Mouse (Mus musculus) embryo, embryonic 11 days (tissue): ENCODE results near the gene Mrpl51.
"Not testable (repeated sequence)": the region's sequence is repeated elsewhere in the genome, so short reads cannot be mapped to it uniquely, and the experiment has no call there.

Experiments
- DNase-seq: peaks from one replicate; pipeline ENCODE4 v3.0.0-alpha.2; 2015

Mrpl51 gene

GRCm38 (mm10) chr6:125160854-125161760 lies 30.5 kb upstream of the Mrpl51 start:
- DNase-seq = peak; percentile 73

GRCm38 (mm10) chr6:125161971-125162370 lies 29.6 kb upstream of the Mrpl51 start:
- peak; percentile 69 for DNase-seq

- not testable (repeated sequence) for DNase-seq
These were observed 28.8 kb upstream of the Mrpl51 start for GRCm38 (mm10) chr6:125162615-125163305.

DNA sequence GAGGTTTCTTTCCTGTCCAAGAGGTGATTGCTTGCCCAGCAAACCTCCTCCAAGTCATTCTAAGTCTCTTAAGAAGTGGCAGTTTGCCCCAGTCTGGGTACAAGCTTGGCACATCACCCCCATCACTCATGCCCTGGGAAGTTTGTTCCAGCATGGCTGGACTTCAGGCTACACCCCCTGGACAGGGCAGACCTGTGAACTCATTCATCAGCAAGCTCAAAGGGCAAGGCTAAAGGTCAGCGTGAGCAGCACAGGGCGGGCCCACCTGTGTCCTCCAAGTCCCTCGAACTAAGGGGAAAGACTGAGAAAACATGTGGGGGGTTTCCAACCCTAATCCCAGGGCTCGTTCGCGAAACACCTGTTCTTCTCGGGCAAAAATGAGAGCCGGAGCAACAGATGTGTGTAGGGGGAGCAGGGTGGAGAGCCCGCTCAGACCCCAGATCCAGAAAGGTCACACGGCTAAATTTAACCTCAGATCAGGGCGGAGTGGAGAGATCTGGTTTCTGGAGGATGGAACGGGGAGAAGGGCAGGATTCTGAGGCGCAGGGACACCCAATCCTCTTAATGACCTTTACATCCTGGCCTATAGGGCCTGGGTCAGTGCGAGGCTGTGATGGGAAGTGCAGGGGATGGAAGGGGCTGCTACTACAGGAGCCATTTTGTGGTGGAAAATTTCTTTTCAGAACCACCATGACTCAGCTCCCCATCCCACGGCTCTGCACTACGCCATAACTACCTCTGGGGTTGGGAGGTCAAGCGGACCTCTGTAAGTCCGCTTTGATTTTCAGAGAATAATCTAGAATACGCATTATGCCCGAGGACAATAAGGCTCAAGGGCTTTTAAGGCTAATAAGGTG lies 27.6 kb upstream of the Mrpl51 start:
- peak; percentile 30 for DNase-seq

GRCm38 (mm10) chr6:125164672-125165327 lies 26.8 kb upstream of the Mrpl51 start:
- DNase-seq = peak; percentile 91

DNA sequence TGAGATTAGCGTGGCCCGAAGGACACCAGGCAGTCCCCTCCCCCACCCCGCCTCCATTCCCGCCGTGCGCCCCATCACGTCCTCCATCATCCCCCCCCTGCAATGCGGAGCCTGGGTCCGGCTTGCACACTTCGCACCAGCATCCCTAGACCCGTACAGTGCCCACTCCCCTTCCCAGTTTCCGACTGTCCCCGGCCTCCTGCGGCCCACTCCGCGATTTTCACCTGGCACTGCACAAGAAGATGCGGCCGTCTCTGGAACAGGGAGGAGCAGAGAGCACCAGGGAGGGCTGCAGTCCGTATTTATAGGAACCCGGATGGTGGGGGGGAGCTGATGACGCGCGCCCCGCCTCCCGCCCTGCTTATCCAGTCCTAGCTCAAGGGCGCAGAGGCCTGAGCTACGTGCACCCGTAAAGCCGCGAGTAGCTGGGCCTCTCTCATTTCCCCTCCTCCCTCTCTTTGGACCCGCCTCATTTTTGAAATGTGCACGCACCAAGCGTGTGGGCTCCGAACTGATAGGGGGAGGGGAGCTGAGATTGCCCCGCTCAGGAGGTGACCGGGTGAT lies 26.2 kb upstream of the Mrpl51 start:
- DNase-seq = peak; percentile 98

GRCm38 (mm10) chr6:125166051-125166751 lies 25.4 kb upstream of the Mrpl51 start, which contains the start of gene Gapdh:
Gene Gapdh (minus strand): TSS chr6:125166467.
- peak; percentile 85 for DNase-seq

- DNase-seq = peak; percentile 55
These were observed 24.5 kb upstream of the Mrpl51 start for GRCm38 (mm10) chr6:125166861-125167650.

DNA sequence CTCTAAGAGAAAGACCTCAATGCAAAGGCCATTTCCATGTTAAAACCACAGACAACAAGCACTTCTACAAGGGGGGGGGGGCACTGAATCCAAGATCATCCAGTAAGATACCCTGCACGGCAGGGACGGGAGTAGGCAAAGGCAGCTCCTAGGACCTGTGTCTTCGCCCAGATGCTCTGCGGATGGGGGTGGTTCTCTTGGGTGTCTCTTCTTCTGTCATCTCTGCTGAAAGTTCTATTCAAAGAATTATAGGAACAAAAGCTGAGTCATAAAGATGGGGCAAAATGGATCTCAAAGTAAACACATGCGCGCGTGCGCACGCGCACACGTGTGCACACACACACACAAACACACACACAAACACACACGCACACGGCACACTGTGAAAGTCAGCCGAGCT lies 23.5 kb upstream of the Mrpl51 start:
- DNase-seq = no peak

GRCm38 (mm10) chr6:125170194-125170593 lies 21.4 kb upstream of the Mrpl51 start:
- DNase-seq = no peak

DNA sequence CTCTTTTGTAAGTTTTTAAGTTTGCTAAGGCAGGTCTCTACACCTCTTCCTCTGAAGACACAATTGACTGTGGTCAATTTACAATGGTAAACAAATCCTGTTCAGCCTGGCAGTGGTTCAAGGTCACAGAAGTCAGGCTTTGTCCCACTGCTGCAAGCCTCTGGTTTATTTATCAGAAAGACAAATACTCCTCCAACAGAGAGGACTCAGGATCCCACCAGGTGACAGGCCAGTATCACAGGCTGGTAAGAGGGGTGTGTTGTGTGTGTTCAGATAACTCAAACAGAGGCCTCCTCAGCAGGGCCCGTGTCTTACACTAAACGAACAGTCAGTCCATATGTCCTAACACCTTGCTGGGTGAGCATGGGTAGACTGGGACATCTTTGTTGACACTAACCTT lies 19.1 kb upstream of the Mrpl51 start:
- DNase-seq = no peak

- DNase-seq = no peak
These were observed 18.3 kb upstream of the Mrpl51 start for GRCm38 (mm10) chr6:125173256-125173655.

DNA sequence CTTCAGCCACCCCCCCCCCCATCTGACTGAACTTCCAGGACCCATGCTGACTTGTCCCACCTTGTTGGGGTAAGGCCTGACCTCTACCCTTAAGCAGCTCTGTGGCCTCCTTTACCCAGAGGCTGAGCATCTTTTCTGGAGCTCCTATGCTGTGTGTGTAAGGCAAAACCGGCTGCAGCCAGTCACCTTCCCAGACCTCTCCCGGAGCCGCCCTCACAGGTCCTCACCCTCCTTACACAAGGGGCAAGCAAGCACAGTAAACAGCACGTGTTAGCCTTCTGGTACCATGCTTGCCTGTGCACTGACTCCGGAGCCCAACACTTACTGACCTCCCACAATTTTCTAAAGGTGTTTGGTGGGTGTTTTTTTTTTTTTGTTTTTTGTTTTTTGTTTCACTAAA lies 16.1 kb upstream of the Mrpl51 start:
- DNase-seq = no peak

DNA sequence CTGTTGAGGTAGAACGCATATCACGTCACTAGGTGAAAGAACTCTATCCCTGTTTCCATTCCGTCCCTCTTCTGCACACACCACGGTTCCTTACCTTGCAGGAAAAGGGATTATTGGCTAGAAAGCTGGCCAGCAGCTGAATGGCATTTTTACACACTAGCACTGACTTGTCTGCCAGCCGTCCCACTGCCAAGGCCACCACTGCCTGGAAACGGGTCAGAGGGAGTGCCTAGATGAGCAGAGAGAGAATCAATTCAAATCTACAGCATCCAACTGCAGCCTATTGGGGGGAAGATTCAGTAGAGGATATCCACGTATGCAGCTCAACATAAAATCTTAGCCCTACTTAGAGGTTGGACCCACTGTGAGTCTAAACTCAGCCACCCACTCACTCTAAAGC lies 12.0 kb upstream of the Mrpl51 start:
- DNase-seq = no peak

- DNase-seq = no peak
These were observed 9.5 kb upstream of the Mrpl51 start for GRCm38 (mm10) chr6:125182133-125182532.

DNA sequence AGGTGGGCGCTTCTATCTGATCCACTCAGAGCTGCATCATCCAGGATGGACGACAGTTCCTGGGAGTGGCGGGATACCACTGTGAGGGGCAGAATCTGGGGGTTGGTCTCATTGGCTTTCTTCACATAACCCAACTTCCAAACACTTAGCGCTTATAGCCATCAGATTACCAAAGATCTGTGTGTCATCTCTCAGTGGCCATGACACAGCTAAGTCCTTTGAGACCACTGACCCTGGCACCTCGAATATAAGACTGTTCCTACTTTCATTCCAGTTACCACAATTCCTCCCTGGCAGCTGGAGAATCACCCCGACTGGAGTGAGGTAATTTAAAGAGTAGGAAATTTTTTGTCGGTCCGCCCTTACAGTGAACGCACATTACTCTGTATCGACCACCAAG lies 5.4 kb upstream of the Mrpl51 start:
- no peak for DNase-seq

GRCm38 (mm10) chr6:125190816-125191215 lies 785 bp upstream of the Mrpl51 start:
- DNase-seq = peak; percentile 17

DNA sequence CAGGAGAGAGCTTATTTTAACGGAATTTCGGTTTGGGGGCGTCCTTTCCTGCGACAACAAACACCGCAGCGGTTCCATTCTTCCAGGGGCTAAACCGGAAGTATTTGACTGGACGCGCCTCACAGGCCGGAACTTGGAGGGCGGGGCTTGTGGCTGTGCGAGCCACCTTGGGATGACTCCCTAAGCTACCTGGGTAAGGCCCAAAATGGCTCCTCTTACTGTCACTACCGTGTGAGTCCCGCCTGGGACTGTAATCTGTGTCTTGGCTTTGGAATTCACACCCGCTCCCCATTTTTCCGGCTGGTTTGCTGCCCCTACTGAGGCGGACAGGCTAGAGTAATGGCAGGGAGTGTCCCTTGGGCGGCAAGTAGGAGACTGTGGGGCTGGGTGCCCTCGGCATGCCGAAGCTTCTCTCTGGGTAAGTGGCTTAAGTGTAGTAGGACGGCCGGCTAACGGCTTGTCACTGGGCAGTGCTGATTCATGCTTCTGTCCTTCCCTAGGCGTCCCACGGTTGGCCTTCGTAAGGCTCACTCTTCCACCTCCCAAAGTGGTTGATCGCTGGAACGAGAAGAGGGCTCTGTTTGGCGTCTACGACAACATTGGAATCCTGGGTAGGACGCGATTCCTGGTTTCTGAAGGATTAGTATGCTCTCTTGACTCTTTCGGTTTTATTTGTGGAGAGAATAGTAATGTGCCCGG lies 564 bp downstream of the Mrpl51 start:
- DNase-seq = peak; percentile 97

GRCm38 (mm10) chr6:125192841-125193240 lies 1.2 kb downstream of the Mrpl51 start:
- DNase-seq = no peak

DNA sequence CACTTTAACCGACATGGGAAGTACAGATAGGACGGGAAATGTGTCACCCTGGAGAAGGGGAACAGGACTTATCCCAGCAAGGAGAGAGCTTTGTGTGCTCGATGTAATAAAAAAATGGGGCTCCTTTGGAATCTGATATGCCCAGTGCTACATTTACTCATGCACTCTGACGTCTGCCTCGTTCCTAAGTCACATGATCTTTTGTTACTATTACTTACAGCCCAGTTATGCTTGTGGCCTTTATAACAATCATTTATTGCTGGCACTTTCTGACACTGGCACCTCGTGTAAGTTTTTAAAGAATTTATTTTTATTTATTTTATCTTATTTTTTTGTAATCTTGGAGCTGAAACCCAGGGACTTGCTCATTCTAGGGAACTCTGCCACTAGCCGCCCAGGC lies 1.8 kb downstream of the Mrpl51 start:
- DNase-seq = no peak
